Mouse (Mus musculus) ovary, postnatal 10 days (tissue): Measurements from ENCODE around the gene Cklf.
"Not testable (repeated sequence)": the region's sequence is repeated elsewhere in the genome, so short reads cannot be mapped to it uniquely, and the experiment has no call there.

Experiments used
- DNase-seq: peaks from one replicate; pipeline ENCODE4 v3.0.0; 2022; ENCODE audit warnings: low spot score

Gene Cklf

GRCm38 (mm10) chr8:104250439-104251367 is at the start of gene Cklf:
TSS of gene Cklf (plus strand) at chr8:104250861.
- peak; percentile 63 for DNase-seq

- no peak for DNase-seq
Observed at GRCm38 (mm10) chr8:104201622-104202021, 49.0 kb upstream of the Cklf start.

GRCm38 (mm10) chr8:104202320-104202719 is 48.3 kb upstream of the Cklf start:
- no peak for DNase-seq

- DNase-seq: no peak
Observed at GRCm38 (mm10) chr8:104205292-104205691, 45.4 kb upstream of the Cklf start.

- no peak for DNase-seq
Observed at GRCm38 (mm10) chr8:104217601-104218000, 33.1 kb upstream of the Cklf start.

GRCm38 (mm10) chr8:104219079-104219478 is 31.6 kb upstream of the Cklf start:
- DNase-seq: no peak

GRCm38 (mm10) chr8:104219806-104220205 is 30.9 kb upstream of the Cklf start:
- peak; percentile 51 for DNase-seq

- no peak for DNase-seq
Observed at GRCm38 (mm10) chr8:104227048-104227447, 23.6 kb upstream of the Cklf start.

- DNase-seq: no peak
Observed at GRCm38 (mm10) chr8:104230377-104230776, 20.3 kb upstream of the Cklf start.

GRCm38 (mm10) chr8:104232039-104232438 is 18.6 kb upstream of the Cklf start:
- DNase-seq: no peak

GRCm38 (mm10) chr8:104232919-104233318 is 17.7 kb upstream of the Cklf start:
- no peak for DNase-seq

GRCm38 (mm10) chr8:104234573-104234972 is 16.1 kb upstream of the Cklf start:
- DNase-seq: no peak

- no peak for DNase-seq
Observed at GRCm38 (mm10) chr8:104239418-104239861, 11.2 kb upstream of the Cklf start.

GRCm38 (mm10) chr8:104242038-104242644 is 8.5 kb upstream of the Cklf start:
- no peak for DNase-seq

- DNase-seq: no peak
Observed at GRCm38 (mm10) chr8:104246621-104247020, 4.0 kb upstream of the Cklf start.

- DNase-seq: no peak
Observed at GRCm38 (mm10) chr8:104247054-104247907, 3.4 kb upstream of the Cklf start.

GRCm38 (mm10) chr8:104247908-104248275 is 2.8 kb upstream of the Cklf start:
- DNase-seq: no peak

- DNase-seq: peak; percentile 40
Observed at GRCm38 (mm10) chr8:104248276-104248675, 2.4 kb upstream of the Cklf start, which contains the start of gene Tk2. TSS of gene Tk2 (minus strand) at chr8:104248558.

- DNase-seq: no peak
Observed at GRCm38 (mm10) chr8:104249442-104249996, 1.1 kb upstream of the Cklf start.

GRCm38 (mm10) chr8:104251461-104251860 is 800 bp downstream of the Cklf start:
- no peak for DNase-seq

GRCm38 (mm10) chr8:104253016-104253415 is 2.4 kb downstream of the Cklf start:
- DNase-seq: no peak

GRCm38 (mm10) chr8:104261802-104262201 is 11.1 kb downstream of the Cklf start:
- DNase-seq: not testable (repeated sequence)
